Mouse (Mus musculus) embryonic stem cell, embryonic (primary cell): ENCODE measurements at regions not wholly inside any gene's neighbourhood (a gene's known extent, or its start where the extent isn't known, plus 50 kb on each side); places are given as distances from the start of the nearest gene placed in this dataset.

Experiments used
- CTCF ChIA-PET, 4 experiments: fragments of 300-600 bp in 2 of 4; fragments of 350-600 bp in 2 of 4; sonication (Branson Sonifier 250); formaldehyde crosslinking; loops; one replicate each; lab custom pipeline; 2022; ENCODE audit warnings: inconsistent platforms in 2 of 4; lab: Charles Lee
- POLR2A ChIA-PET, 4 experiments: fragments of 300-600 bp in 2 of 4; fragments of 350-600 bp in 2 of 4; sonication (Branson Sonifier 250); formaldehyde crosslinking; loops; one replicate each; lab custom pipeline; 2022; ENCODE audit warnings: antibody characterized with exemption in 4 of 4, inconsistent platforms in 1 of 4; lab: Charles Lee

GRCm38 (mm10) chr2:172786297-172786696 lies 153.8 kb downstream of the Bmp7 start:
- ChIA-PET POLR2A (interaction anchor here in 1 of 4 experiments (0.6 kb wide), 1 partner anchor 235 kb away, joined by 4 read pairs; no protein-coding TSS in a partner anchor), CTCF (interaction anchor here in 1 of 4 experiments (1.6 to 3.1 kb wide), 2 partner anchors 9 to 13 kb away, joined by 3 to 9 read pairs; no protein-coding TSS in a partner anchor)

GRCm38 (mm10) chr2:172787203-172787944 lies 152.7 kb downstream of the Bmp7 start:
- ChIA-PET POLR2A (interaction anchor here in 2 of 4 experiments (0.5 to 2.0 kb wide), 2 partner anchors 9 to 191 kb away, joined by 3 to 9 read pairs; no protein-coding TSS in a partner anchor), CTCF (interaction anchor here (0.5 to 3.1 kb wide), 11 partner anchors 10 to 501 kb away, joined by 3 to 9 read pairs (median 3); no protein-coding TSS in a partner anchor)

- POLR2A ChIA-PET = interaction anchor here in 2 of 4 experiments (0.9 to 2.0 kb wide), 3 partner anchors 11 to 350 kb away, joined by 3 to 9 read pairs (median 3); no protein-coding TSS in a partner anchor
- CTCF ChIA-PET = interaction anchor here in 2 of 4 experiments (1.5 to 3.1 kb wide), 2 partner anchors 12 kb away, joined by 4 to 9 read pairs; no protein-coding TSS in a partner anchor
Observed at GRCm38 (mm10) chr2:172789260-172789659, 150.9 kb downstream of the Bmp7 start.

- ChIA-PET POLR2A (interaction anchor here in 1 of 4 experiments (0.6 to 1.3 kb wide), 2 partner anchors 9 to 212 kb away, joined by 3 read pairs; no protein-coding TSS in a partner anchor), CTCF (interaction anchor here in 2 of 4 experiments (0.5 to 0.6 kb wide), 2 partner anchors 15 to 107 kb away, joined by 4 to 7 read pairs; no protein-coding TSS in a partner anchor)
Observed at GRCm38 (mm10) chr2:172792555-172792954, 147.6 kb downstream of the Bmp7 start.

- ChIA-PET CTCF (interaction anchor here (0.5 to 2.0 kb wide), 10 partner anchors 15 to 319 kb away, joined by 3 to 9 read pairs (median 4); no protein-coding TSS in a partner anchor), POLR2A (interaction anchor here in 1 of 4 experiments (1.3 to 1.4 kb wide), 2 partner anchors 10 to 78 kb away, joined by 3 to 4 read pairs; no protein-coding TSS in a partner anchor)
Observed at GRCm38 (mm10) chr2:172793991-172794390, 146.1 kb downstream of the Bmp7 start.

- ChIA-PET POLR2A (interaction anchor here in 3 of 4 experiments (0.6 to 1.4 kb wide), 5 partner anchors 15 to 394 kb away, joined by 3 to 5 read pairs (median 4); no protein-coding TSS in a partner anchor), CTCF (interaction anchor here in 3 of 4 experiments (0.5 to 2.0 kb wide), 6 partner anchors 15 to 319 kb away, joined by 3 to 7 read pairs (median 3); no protein-coding TSS in a partner anchor)
Observed at GRCm38 (mm10) chr2:172794771-172795170, 145.3 kb downstream of the Bmp7 start.

- ChIA-PET CTCF (interaction anchor here in 1 of 4 experiments (0.7 to 2.0 kb wide), 3 partner anchors 17 to 19 kb away, joined by 3 to 7 read pairs (median 3); no protein-coding TSS in a partner anchor), POLR2A (interaction anchor here in 1 of 4 experiments (1.2 kb wide), 1 partner anchor 75 kb away, joined by 3 read pairs; no protein-coding TSS in a partner anchor)
Observed at GRCm38 (mm10) chr2:172796104-172796503, 144.0 kb downstream of the Bmp7 start.

- ChIA-PET CTCF (interaction anchor here in 2 of 4 experiments (0.6 to 1.5 kb wide), 3 partner anchors 16 to 19 kb away, joined by 3 to 4 read pairs (median 3); no protein-coding TSS in a partner anchor), POLR2A (interaction anchor here in 2 of 4 experiments (0.8 to 1.3 kb wide), 2 partner anchors 21 to 74 kb away, joined by 3 to 4 read pairs; no protein-coding TSS in a partner anchor)
Observed at GRCm38 (mm10) chr2:172796955-172797354, 143.2 kb downstream of the Bmp7 start.

- ChIA-PET CTCF (interaction anchor here in 2 of 4 experiments (0.6 kb wide), 2 partner anchors 18 to 32 kb away, joined by 3 to 4 read pairs; no protein-coding TSS in a partner anchor), POLR2A (interaction anchor here in 1 of 4 experiments (1.0 kb wide), 1 partner anchor 11 kb away, joined by 3 read pairs; no protein-coding TSS in a partner anchor)
Observed at GRCm38 (mm10) chr2:172799951-172800350, 140.2 kb downstream of the Bmp7 start.

- POLR2A ChIA-PET = interaction anchor here in 1 of 4 experiments (0.6 kb wide), 1 partner anchor 407 kb away, joined by 4 read pairs; the partner anchor contains the start of gene Cass4
- CTCF ChIA-PET = interaction anchor here in 2 of 4 experiments (0.6 kb wide), 6 partner anchors 9 to 1483 kb away, joined by 3 to 4 read pairs (median 3); partner anchors contain the start of gene Gnas (in 1 of the 2)
Observed at GRCm38 (mm10) chr2:172800801-172801200, 139.3 kb downstream of the Bmp7 start.

GRCm38 (mm10) chr2:172801804-172802203 lies 138.3 kb downstream of the Bmp7 start:
- ChIA-PET CTCF (interaction anchor here in 1 of 4 experiments (0.7 kb wide), 1 partner anchor 327 kb away, joined by 3 read pairs; no protein-coding TSS in a partner anchor), POLR2A (interaction anchor here in 2 of 4 experiments (0.6 to 0.7 kb wide), 2 partner anchors 67 to 96 kb away, joined by 4 read pairs; no protein-coding TSS in a partner anchor)

- ChIA-PET POLR2A (interaction anchor here in 1 of 4 experiments (0.6 kb wide), 1 partner anchor 141 kb away, joined by 5 read pairs; no protein-coding TSS in a partner anchor), CTCF (interaction anchor here in 1 of 4 experiments (0.9 kb wide), 1 partner anchor 11 kb away, joined by 3 read pairs; no protein-coding TSS in a partner anchor)
Observed at GRCm38 (mm10) chr2:172807446-172807845, 132.7 kb downstream of the Bmp7 start.

- CTCF ChIA-PET = interaction anchor here in 3 of 4 experiments (0.7 to 1.2 kb wide), 4 partner anchors 9 to 244 kb away, joined by 3 read pairs; no protein-coding TSS in a partner anchor
- POLR2A ChIA-PET = interaction anchor here in 2 of 4 experiments (1.1 kb wide), 2 partner anchors 14 to 212 kb away, joined by 3 read pairs; no protein-coding TSS in a partner anchor
Observed at GRCm38 (mm10) chr2:172809306-172809705, 130.8 kb downstream of the Bmp7 start.

GRCm38 (mm10) chr2:172813319-172813718 lies 126.8 kb downstream of the Bmp7 start:
- ChIA-PET CTCF (interaction anchor here in 2 of 4 experiments (0.6 to 1.4 kb wide), 2 partner anchors 17 to 336 kb away, joined by 3 read pairs; no protein-coding TSS in a partner anchor), POLR2A (interaction anchor here in 2 of 4 experiments (0.8 to 1.2 kb wide), 2 partner anchors 9 to 177 kb away, joined by 3 read pairs; no protein-coding TSS in a partner anchor)

- ChIA-PET POLR2A (no interaction called here), CTCF (interaction anchor here in 2 of 4 experiments (0.6 to 1.4 kb wide), 2 partner anchors 45 to 336 kb away, joined by 3 to 7 read pairs; no protein-coding TSS in a partner anchor)
Observed at GRCm38 (mm10) chr2:172813906-172814305, 126.2 kb downstream of the Bmp7 start.

- CTCF ChIA-PET = interaction anchor here in 1 of 4 experiments (0.7 kb wide), 1 partner anchor 18 kb away, joined by 4 read pairs; no protein-coding TSS in a partner anchor
- POLR2A ChIA-PET = no interaction called here
Observed at GRCm38 (mm10) chr2:172815146-172815545, 125.0 kb downstream of the Bmp7 start.
